ENCODE assay signal across 9 mouse cellular contexts in genomic region chr8:72240951-72241350, GRCm38 (mm10). TPM values are rescaled to one million over a fixed set of nuclear protein-coding genes. Genes with fewer than 3 reads are reported as not detected.
DNase-seq lines count a peak whose midpoint lies in the region; ATAC-seq and TF ChIP-seq lines count a peak whose summit lies in the region.
"Had no signal": no experiment of that assay in that cellular context is flagged by ENCODE, and none has a peak within 500 bp of the region (broad histone marks: within the 10 kb centered on the region; RNA-seq: fewer than 3 reads in every experiment).

No protein-coding gene starts in this region.

- H3K27me3 ChIP-seq in heart, embryonic 13.5 days (replicated peaks), result no peaks in the 10 kb centered on the region
- no peaks in the 10 kb centered on the region for H3K27me3 ChIP-seq in forebrain, embryonic 15.5 days
- H3K27me3 ChIP-seq in liver, embryonic 14.5 days (ENCODE audit: control insufficient read depth, insufficient read depth, low read length), result no peaks in the 10 kb centered on the region

- H3K4me3 ChIP-seq in heart, embryonic 13.5 days, result peak overlapping the region; percentile 82
- H3K4me3 ChIP-seq in forebrain, embryonic 15.5 days, result peak overlapping the region; percentile 96
- H3K4me3 ChIP-seq in liver, embryonic 14.5 days (ENCODE audit: insufficient read depth in 1 of 2, low read depth in 2 of 2, low read length in 2 of 2), result peak overlapping the region; percentile 78 to 89

- intact Hi-C loops in heart, postnatal 14 days (cut with DNase I), result loop anchor here (5.0 kb wide), 1 partner anchor 64 kb away; no protein-coding TSS in a partner anchor

- peak overlapping the region; percentile 85 for H3K4me2 ChIP-seq in heart, embryonic 13.5 days
- H3K4me2 ChIP-seq in forebrain, embryonic 15.5 days (replicated peaks), result peak overlapping the region; percentile 77
- peak overlapping the region; percentile 91 for H3K4me2 ChIP-seq in liver, embryonic 14.5 days (ENCODE audit: low read depth)

- 0 out of 2 replicates have a peak overlapping the region, but pooled peaks have one; percentile 87 for H3K27ac ChIP-seq in heart, embryonic 13.5 days (replicated peaks)
- no peak overlapping the region for H3K27ac ChIP-seq in forebrain, embryonic 15.5 days (replicated peaks)
- H3K27ac ChIP-seq in liver, embryonic 14.5 days, result no peak overlapping the region

- TF ChIP-seq CTCF in liver, embryonic 14.5 days (IDR thresholded peaks at IDR 0.05; ENCODE audit: low read depth), result no peak

- H3K9ac ChIP-seq in heart, embryonic 13.5 days, result peak overlapping the region; percentile 86
- H3K9ac ChIP-seq in forebrain, embryonic 15.5 days (replicated peaks), result peak overlapping the region; percentile 87
- H3K9ac ChIP-seq in liver, embryonic 14.5 days (replicated peaks), result peak overlapping the region; percentile 79; the same call in 1 of the 2 replicates

- 64% methylated on average over 7 of the region's 7 CpGs for WGBS in heart, embryonic 13.5 days
- 55% methylated on average over 7 of the region's 7 CpGs for WGBS in forebrain, embryonic 15.5 days
- 55% methylated on average over 7 of the region's 7 CpGs for WGBS in liver, embryonic 14.5 days (ENCODE audit: insufficient replicate concordance)

- DNase-seq in heart, postnatal 14 days, result no peak
- peak; percentile 41 for DNase-seq in MN1 (ENCODE audit: low spot score)
- no peak for DNase-seq in liver, embryonic 14.5 days (ENCODE audit: low read depth in 3 of 3, low spot score in 3 of 3)
- no peak for DNase-seq in urinary bladder, postnatal 10 days (ENCODE audit: low spot score)
- DNase-seq in layer of hippocampus, adult 18-20 months (ENCODE audit: low spot score in 2 of 2), result no peak

- no peak for TF ChIP-seq EP300 in liver, embryonic 14.5 days (IDR thresholded peaks at IDR 0.05; ENCODE audit: low read depth)

- peaks cover 19% of the 10 kb centered on the region for H3K4me1 ChIP-seq in heart, embryonic 13.5 days
- peaks cover 24% of the 10 kb centered on the region for H3K4me1 ChIP-seq in forebrain, embryonic 15.5 days
- peaks cover 10 to 21% of the 10 kb centered on the region in 2 experiments for H3K4me1 ChIP-seq in liver, embryonic 14.5 days (replicated peaks; ENCODE audit: control insufficient read depth in 2 of 2, insufficient read depth in 2 of 2, low read length in 1 of 2)

- no peak for ATAC-seq in heart, embryonic 13.5 days (ENCODE audit: extremely low read depth, insufficient number of reproducible peaks, low FRiP score, low TSS enrichment)
- ATAC-seq in forebrain, embryonic 15.5 days (replicated peaks), result no peak
- ATAC-seq in liver, embryonic 14.5 days (ENCODE audit: insufficient read depth), result no peak
- no peak for ATAC-seq in CD4-positive, CD25-positive, alpha-beta regulatory T cell, adult 4 months

- peaks cover 30% of the 10 kb centered on the region for H3K36me3 ChIP-seq in heart, embryonic 13.5 days
- no peaks in the 10 kb centered on the region; the same call in 1 of the 2 replicates for H3K36me3 ChIP-seq in forebrain, embryonic 15.5 days
- no peaks in the 10 kb centered on the region; the same call in 1 of the 2 replicates for H3K36me3 ChIP-seq in liver, embryonic 14.5 days (replicated peaks; ENCODE audit: control insufficient read depth, insufficient read depth, low read depth)

- no peaks in the 10 kb centered on the region for H3K9me3 ChIP-seq in heart, embryonic 13.5 days
- H3K9me3 ChIP-seq in forebrain, embryonic 15.5 days, result no peaks in the 10 kb centered on the region
- no peaks in the 10 kb centered on the region for H3K9me3 ChIP-seq in liver, embryonic 14.5 days (ENCODE audit: control insufficient read depth, low read length)

RNA-seq across cellular contexts. Expression of gene Ap1m1, which starts 1.1 kb away (rescaled TPM):
- polyA plus RNA-seq in heart, embryonic 13.5 days (2015; fragmentation: Nextera tagmentation; extraction: Ambion mirVana), result 107 and 116 TPM in 2 replicates
- 10 to 100 TPM; 53.2 to 53.4 TPM for total RNA-seq in heart, postnatal 14 days (2021)
- polyA plus RNA-seq in forebrain, embryonic 15.5 days (2015; fragmentation: Nextera tagmentation; extraction: Ambion mirVana), result 248 and 252 TPM in 2 replicates
- 35.0 and 38.8 TPM in 2 replicates for polyA plus RNA-seq in liver, embryonic 14.5 days (2012; rRNA removed)
- polyA plus RNA-seq in liver, embryonic 14.5 days (2014; fragmentation: Nextera tagmentation; extraction: Ambion mirVana), result 46.7 and 52.5 TPM in 2 replicates
- 100 to 1,000 TPM; 128 to 173 TPM for polyA plus RNA-seq in CD4-positive, CD25-positive, alpha-beta regulatory T cell, adult 4 months (2017; shearing (Covaris generic))
- 10 to 100 TPM; 84.2 to 87.4 TPM for total RNA-seq in layer of hippocampus, adult 18-20 months (2021)

RNA-seq across cellular contexts. Expression of gene Fam32a, which starts 21.4 kb away (rescaled TPM):
- polyA plus RNA-seq in heart, embryonic 13.5 days (2015; fragmentation: Nextera tagmentation; extraction: Ambion mirVana), result 41.6 and 43.9 TPM in 2 replicates
- total RNA-seq in heart, postnatal 14 days (2021), result 10 to 100 TPM; 21.4 to 24.4 TPM
- polyA plus RNA-seq in forebrain, embryonic 15.5 days (2015; fragmentation: Nextera tagmentation; extraction: Ambion mirVana), result 116 and 117 TPM in 2 replicates
- 22.9 and 28.2 TPM in 2 replicates for polyA plus RNA-seq in liver, embryonic 14.5 days (2012; rRNA removed)
- 32.6 and 34.3 TPM in 2 replicates for polyA plus RNA-seq in liver, embryonic 14.5 days (2014; fragmentation: Nextera tagmentation; extraction: Ambion mirVana)
- 100 to 1,000 TPM; 102 to 130 TPM for polyA plus RNA-seq in CD4-positive, CD25-positive, alpha-beta regulatory T cell, adult 4 months (2017; shearing (Covaris generic))
- total RNA-seq in layer of hippocampus, adult 18-20 months (2021), result 10 to 100 TPM; 64.2 to 70.1 TPM

RNA-seq across cellular contexts. Expression of gene Gm11034, which starts 27.5 kb away (rescaled TPM):
- not detected in 2 replicates for polyA plus RNA-seq in heart, embryonic 13.5 days (2015; fragmentation: Nextera tagmentation; extraction: Ambion mirVana)
- total RNA-seq in heart, postnatal 14 days (2021), result not detected
- not detected in 2 replicates for polyA plus RNA-seq in forebrain, embryonic 15.5 days (2015; fragmentation: Nextera tagmentation; extraction: Ambion mirVana)
- polyA plus RNA-seq in liver, embryonic 14.5 days (2012; rRNA removed), result not detected in 2 replicates
- polyA plus RNA-seq in liver, embryonic 14.5 days (2014; fragmentation: Nextera tagmentation; extraction: Ambion mirVana), result not detected in 2 replicates
- not detected for polyA plus RNA-seq in CD4-positive, CD25-positive, alpha-beta regulatory T cell, adult 4 months (2017; shearing (Covaris generic))
- not detected for total RNA-seq in layer of hippocampus, adult 18-20 months (2021)
- polyA plus RNA-seq: large intestine, adult 2 months had no signal

RNA-seq across cellular contexts. Expression of gene Cib3, which starts 28.3 kb away (rescaled TPM):
- polyA plus RNA-seq in heart, embryonic 13.5 days (2015; fragmentation: Nextera tagmentation; extraction: Ambion mirVana), result not detected in 2 replicates
- not detected for total RNA-seq in heart, postnatal 14 days (2021)
- polyA plus RNA-seq in forebrain, embryonic 15.5 days (2015; fragmentation: Nextera tagmentation; extraction: Ambion mirVana), result not detected in 2 replicates
- polyA plus RNA-seq in liver, embryonic 14.5 days (2012; rRNA removed), result not detected in 2 replicates
- 0.24 TPM in 1 of 2 replicates, not detected in the other for polyA plus RNA-seq in liver, embryonic 14.5 days (2014; fragmentation: Nextera tagmentation; extraction: Ambion mirVana)
- polyA plus RNA-seq in CD4-positive, CD25-positive, alpha-beta regulatory T cell, adult 4 months (2017; shearing (Covaris generic)), result under 1 TPM in 1 of 2 experiments, not detected in 1; 0.46 TPM
- under 1 TPM in 1 of 2 experiments, not detected in 1; 0.47 TPM for total RNA-seq in layer of hippocampus, adult 18-20 months (2021)
- polyA plus RNA-seq: large intestine, adult 2 months had no signal

RNA-seq across cellular contexts. Expression of gene Hsh2d, which starts 51.5 kb away (rescaled TPM):
- 0.08 and 0.17 TPM in 2 replicates for polyA plus RNA-seq in heart, embryonic 13.5 days (2015; fragmentation: Nextera tagmentation; extraction: Ambion mirVana)
- under 1 TPM in 1 of 2 experiments, not detected in 1; 0.17 TPM for total RNA-seq in heart, postnatal 14 days (2021)
- not detected in 2 replicates for polyA plus RNA-seq in forebrain, embryonic 15.5 days (2015; fragmentation: Nextera tagmentation; extraction: Ambion mirVana)
- polyA plus RNA-seq in liver, embryonic 14.5 days (2012; rRNA removed), result 0.15 and 0.18 TPM in 2 replicates
- polyA plus RNA-seq in liver, embryonic 14.5 days (2014; fragmentation: Nextera tagmentation; extraction: Ambion mirVana), result 0.11 and 0.37 TPM in 2 replicates
- polyA plus RNA-seq in CD4-positive, CD25-positive, alpha-beta regulatory T cell, adult 4 months (2017; shearing (Covaris generic)), result 10 to 100 TPM; 32.1 to 38.1 TPM
- total RNA-seq in layer of hippocampus, adult 18-20 months (2021), result under 1 TPM in 1 of 2 experiments, not detected in 1; 0.25 TPM
